16 mouse cellular contexts compared by ENCODE assay signal in genomic region chr8:127809203-127810155, GRCm38 (mm10).
DNase-seq lines count a peak whose midpoint lies in the region; ATAC-seq and TF ChIP-seq lines count a peak whose summit lies in the region.
"Had no signal": no experiment of that assay in that cellular context is flagged by ENCODE, and none has a peak within 500 bp of the region (broad histone marks: within the 10 kb centered on the region; RNA-seq: fewer than 3 reads in every experiment).

No protein-coding gene starts in this region.

- no peaks in the 10 kb centered on the region for H3K27me3 ChIP-seq in embryonic facial prominence, embryonic 11.5 days (ENCODE audit: control insufficient read depth, insufficient read depth, low read length)
- no peaks in the 10 kb centered on the region for H3K27me3 ChIP-seq in embryonic facial prominence, embryonic 10.5 days (replicated peaks; ENCODE audit: low read depth, poor library complexity, severe bottlenecking)
- H3K27me3 ChIP-seq in hindbrain, postnatal 0 days (ENCODE audit: insufficient read depth, low read length) = no peaks in the 10 kb centered on the region
- H3K27me3 ChIP-seq: forebrain, embryonic 15.5 days; heart, embryonic 15.5 days had no signal

- no peak for ATAC-seq in embryonic facial prominence, embryonic 11.5 days (replicated peaks; ENCODE audit: insufficient number of reproducible peaks, low FRiP score, low TSS enrichment, low read depth)
- ATAC-seq in megakaryocyte, adult 5-6 weeks (ENCODE audit: poor library complexity, severe bottlenecking) = no peak
- ATAC-seq in hindbrain, postnatal 0 days = no peak
- ATAC-seq: forebrain, embryonic 15.5 days; inflammation-experienced regulatory T-cells, adult 6 months had no signal

- H3K4me2 ChIP-seq in embryonic facial prominence, embryonic 11.5 days (ENCODE audit: low read depth, low read length) = no peak overlapping the region
- H3K4me2 ChIP-seq in hindbrain, postnatal 0 days (ENCODE audit: low read depth, low read length) = no peak overlapping the region
- H3K4me2 ChIP-seq: forebrain, embryonic 15.5 days; heart, embryonic 15.5 days had no signal

- no peak overlapping the region for H3K27ac ChIP-seq in embryonic facial prominence, embryonic 11.5 days (replicated peaks; ENCODE audit: low read depth, low read length)
- no peak overlapping the region for H3K27ac ChIP-seq in embryonic facial prominence, embryonic 10.5 days (replicated peaks)
- peak overlapping the region; percentile 46 for H3K27ac ChIP-seq in layer of hippocampus, adult 2 months
- H3K27ac ChIP-seq in hindbrain, postnatal 0 days = no peak overlapping the region
- H3K27ac ChIP-seq: forebrain, embryonic 15.5 days; heart, embryonic 15.5 days had no signal

- WGBS in embryonic facial prominence, embryonic 11.5 days = 50% methylated on average over 7 of the region's 7 CpGs
- 62% methylated on average over 7 of the region's 7 CpGs for WGBS in embryonic facial prominence, embryonic 10.5 days
- WGBS in hindbrain, postnatal 0 days = 60% methylated on average over 7 of the region's 7 CpGs

- no peak overlapping the region for H3K4me3 ChIP-seq in embryonic facial prominence, embryonic 11.5 days (ENCODE audit: low read depth, low read length)
- no peak overlapping the region for H3K4me3 ChIP-seq in embryonic facial prominence, embryonic 10.5 days
- H3K4me3 ChIP-seq in layer of hippocampus, adult 2 months = no peak overlapping the region
- H3K4me3 ChIP-seq in hindbrain, postnatal 0 days (ENCODE audit: low read length) = no peak overlapping the region
- H3K4me3 ChIP-seq: forebrain, embryonic 15.5 days; heart, embryonic 15.5 days; myocyte had no signal

- no peak overlapping the region for H3K9ac ChIP-seq in embryonic facial prominence, embryonic 11.5 days (replicated peaks; ENCODE audit: low read length)
- no peak overlapping the region for H3K9ac ChIP-seq in hindbrain, postnatal 0 days (replicated peaks; ENCODE audit: low read length)
- H3K9ac ChIP-seq: forebrain, embryonic 15.5 days; heart, embryonic 15.5 days had no signal

- H3K36me3 ChIP-seq in embryonic facial prominence, embryonic 11.5 days (replicated peaks; ENCODE audit: control insufficient read depth, insufficient read depth, low read depth, low read length) = no peaks in the 10 kb centered on the region
- no peaks in the 10 kb centered on the region for H3K36me3 ChIP-seq in embryonic facial prominence, embryonic 10.5 days (replicated peaks)
- H3K36me3 ChIP-seq in hindbrain, postnatal 0 days (ENCODE audit: insufficient read depth, low read length) = no peaks in the 10 kb centered on the region
- H3K36me3 ChIP-seq: forebrain, embryonic 15.5 days; heart, embryonic 15.5 days had no signal

- H3K9me3 ChIP-seq in embryonic facial prominence, embryonic 11.5 days (replicated peaks; ENCODE audit: control insufficient read depth, low read length) = no peaks in the 10 kb centered on the region
- no peaks in the 10 kb centered on the region for H3K9me3 ChIP-seq in embryonic facial prominence, embryonic 10.5 days
- H3K9me3 ChIP-seq in hindbrain, postnatal 0 days (ENCODE audit: low read length) = no peaks in the 10 kb centered on the region
- H3K9me3 ChIP-seq: forebrain, embryonic 15.5 days; heart, embryonic 15.5 days had no signal

- peak; percentile 70 for DNase-seq in embryonic facial prominence, embryonic 11.5 days (ENCODE audit: low spot score)
- DNase-seq in embryonic facial prominence, embryonic 10.5 days (ENCODE audit: low spot score) = no peak
- peak in 1 of 2 experiments; percentile 25 for DNase-seq in layer of hippocampus, adult 2 months (ENCODE audit: low spot score in 2 of 2)
- DNase-seq in layer of hippocampus, postnatal 10 days (ENCODE audit: low spot score in 2 of 2) = no peak
- peak; percentile 14 to 24 for DNase-seq in layer of hippocampus, postnatal 36 days
- DNase-seq in lung, postnatal 25 days (ENCODE audit: low spot score) = peak; percentile 62
- DNase-seq in hindbrain, postnatal 0 days (ENCODE audit: low spot score) = no peak
- DNase-seq: cerebellum, adult 2 months; kidney, postnatal 4 days; spleen, adult 18-20 months; thymus, adult 18-20 months had no signal

- H3K4me1 ChIP-seq in embryonic facial prominence, embryonic 11.5 days (ENCODE audit: control insufficient read depth, insufficient read depth, low read length) = no peaks in the 10 kb centered on the region
- peaks cover 13% of the 10 kb centered on the region for H3K4me1 ChIP-seq in embryonic facial prominence, embryonic 10.5 days
- no peaks in the 10 kb centered on the region for H3K4me1 ChIP-seq in hindbrain, postnatal 0 days (ENCODE audit: insufficient read depth, low read length)
- H3K4me1 ChIP-seq: forebrain, embryonic 15.5 days; heart, embryonic 15.5 days had no signal

- no peak for TF ChIP-seq CTCF in layer of hippocampus, adult 2 months (conservative IDR thresholded peaks at IDR 0.05)
- TF ChIP-seq CTCF in hindbrain, postnatal 0 days (IDR thresholded peaks at IDR 0.05; ENCODE audit: low read depth) = no peak

Comparison
In these comparisons a context has a peak if more than half of its experiments do, and no peak if none do; other contexts are left out.
1. DNase-seq: peak in embryonic facial prominence, embryonic 11.5 days (single experiment), layer of hippocampus, postnatal 36 days (2 of 2) and lung, postnatal 25 days (single experiment); none in embryonic facial prominence, embryonic 10.5 days (single experiment), layer of hippocampus, postnatal 10 days (0 of 2) and hindbrain, postnatal 0 days (single experiment).